Mouse (Mus musculus) G1E (cell line): ENCODE results near the gene Sstr4. TPM values are rescaled to one million over a fixed set of nuclear protein-coding genes. Genes with fewer than 3 reads are reported as not detected.

Source experiments
- ATAC-seq: 2 replicates; pipeline ENCODE4 v1.8.0; 2016; ENCODE audit warnings: mild to moderate bottlenecking; ENCODE audit not compliant: insufficient number of reproducible peaks, poor library complexity, low FRiP score, severe bottlenecking; ENCODE audit errors: extremely low read depth
- DNase-seq: peaks from one replicate; pipeline ENCODE4 v3.0.0; 2012; ENCODE audit warnings: low spot score
- H3K27me3 ChIP-seq: 2 replicates; pipeline ENCODE4 v1.6.1; 2012; ENCODE audit warnings: mild to moderate bottlenecking, low read length, inconsistent platforms; ENCODE audit not compliant: insufficient read depth
- H3K36me3 ChIP-seq: replicated peaks from 2 replicates; pipeline ENCODE3; 2012; ENCODE audit warnings: mild to moderate bottlenecking, inconsistent platforms
- H3K4me1 ChIP-seq: 2 replicates; pipeline ENCODE4 v1.6.1; 2012; ENCODE audit warnings: low read depth, low read length, inconsistent platforms, mixed read lengths; ENCODE audit not compliant: insufficient read depth
- H3K4me3 ChIP-seq: 2 replicates; pipeline ENCODE4 v1.5.1; 2012; ENCODE audit warnings: low read depth, mild to moderate bottlenecking, inconsistent platforms, low read length, moderate library complexity, mixed read lengths
- H3K9me3 ChIP-seq: replicated peaks from 2 replicates; pipeline ENCODE4 v1.6.1; 2012; ENCODE audit warnings: inconsistent platforms
- CTCF ChIP-seq: IDR thresholded peaks from 2 replicates; pipeline ENCODE4 v1.5.1; 2012; ENCODE audit warnings: low read depth, low read length, inconsistent platforms, mixed read lengths
- GATA1 ChIP-seq: IDR thresholded peaks from 2 replicates; pipeline ENCODE4 v1.6.1; 2012; ENCODE audit warnings: borderline replicate concordance, low read length, inconsistent platforms, mixed read lengths
- GATA2 ChIP-seq: IDR thresholded peaks from 2 replicates; pipeline ENCODE4 v1.6.1; 2012; ENCODE audit warnings: low read depth, low read length, inconsistent platforms, borderline replicate concordance
- POLR2AphosphoS5 ChIP-seq: IDR thresholded peaks from 2 replicates; pipeline ENCODE4 v1.6.1; 2012; ENCODE audit warnings: low read depth, low read length, inconsistent platforms; ENCODE audit not compliant: insufficient replicate concordance
- TAL1 ChIP-seq: conservative IDR thresholded peaks from 2 replicates; pipeline ENCODE4 v1.6.1; 2012; ENCODE audit warnings: low read depth, low read length, inconsistent platforms, mixed read lengths
- polyA plus RNA-seq: library from polyadenylated mRNA; stranded (reverse); fragments of >175 nt; gene quantifications from 2 replicates; pipeline ENCODE4 v1.2.3, GENCODE M21; 2012
- total RNA-seq, 2 experiments: library from RNA; stranded (forward) in 1 of 2; stranded (reverse) in 1 of 2; fragments of 200-1000 nt in 1 of 2; fragments of >200 nt in 1 of 2; fragmentation: Nextera tagmentation in 1 of 2; gene quantifications; 2 replicates each; pipeline ENCODE4 v1.2.3; 2014 to 2017

Sstr4 gene
- total and polyA plus RNA-seq, 3 experiments, result not detected

GRCm38 (mm10) chr2:148357145-148357544 lies 38.0 kb upstream of the Sstr4 start:
- peaks cover 23% of the 10 kb centered on the region for H3K9me3 ChIP-seq
- no peak for TF ChIP-seq TAL1
- TF ChIP-seq POLR2AphosphoS5, result no peak
- no peak for TF ChIP-seq GATA2
- no peaks in the 10 kb centered on the region for H3K27me3 ChIP-seq
- ATAC-seq, result no peak
- no peak overlapping the region for H3K4me3 ChIP-seq
- no peak for DNase-seq
- no peaks in the 10 kb centered on the region for H3K4me1 ChIP-seq
- H3K36me3 ChIP-seq, result no peaks in the 10 kb centered on the region

- Histone ChIP-seq H3K27me3 (no peaks in the 10 kb centered on the region), H3K36me3 (no peaks in the 10 kb centered on the region), H3K4me3 (no peak overlapping the region), H3K4me1 (no peaks in the 10 kb centered on the region), H3K9me3 (peaks cover 36% of the 10 kb centered on the region)
- DNase-seq (no peak), ATAC-seq (no peak)
- TF ChIP-seq GATA2 (no peak), TAL1 (no peak), POLR2AphosphoS5 (no peak), GATA1 (no peak), CTCF (no peak)
These were observed 30.6 kb upstream of the Sstr4 start for GRCm38 (mm10) chr2:148364536-148364935.

- Histone ChIP-seq H3K4me1 (no peaks in the 10 kb centered on the region), H3K9me3 (peaks cover 34% of the 10 kb centered on the region), H3K4me3 (no peak overlapping the region), H3K36me3 (no peaks in the 10 kb centered on the region), H3K27me3 (no peaks in the 10 kb centered on the region)
- no peak for ATAC-seq
- no peak for DNase-seq
- TF ChIP-seq GATA1, result no peak
- no peak for TF ChIP-seq TAL1
- no peak for TF ChIP-seq GATA2
- TF ChIP-seq POLR2AphosphoS5, result no peak
- TF ChIP-seq CTCF, result no peak
These were observed 29.9 kb upstream of the Sstr4 start for GRCm38 (mm10) chr2:148365227-148365626.

GRCm38 (mm10) chr2:148371743-148372630 lies 23.2 kb upstream of the Sstr4 start:
- Histone ChIP-seq H3K9me3 (peaks cover 35% of the 10 kb centered on the region), H3K4me3 (no peak overlapping the region), H3K4me1 (no peaks in the 10 kb centered on the region), H3K36me3 (no peaks in the 10 kb centered on the region), H3K27me3 (no peaks in the 10 kb centered on the region)
- TF ChIP-seq GATA2, result no peak
- TF ChIP-seq GATA1, result no peak
- TF ChIP-seq POLR2AphosphoS5, result no peak
- TF ChIP-seq CTCF, result no peak
- no peak for TF ChIP-seq TAL1
- no peak for DNase-seq
- ATAC-seq, result no peak

GRCm38 (mm10) chr2:148373602-148374071 lies 21.5 kb upstream of the Sstr4 start:
- peaks cover 34% of the 10 kb centered on the region for H3K9me3 ChIP-seq
- ATAC-seq (no peak), DNase-seq (no peak)
- no peaks in the 10 kb centered on the region for H3K27me3 ChIP-seq
- H3K4me1 ChIP-seq, result no peaks in the 10 kb centered on the region
- H3K36me3 ChIP-seq, result no peaks in the 10 kb centered on the region
- no peak overlapping the region for H3K4me3 ChIP-seq
- no peak for TF ChIP-seq GATA2
- no peak for TF ChIP-seq CTCF
- no peak for TF ChIP-seq TAL1
- TF ChIP-seq POLR2AphosphoS5, result no peak

GRCm38 (mm10) chr2:148375326-148376150 lies 19.6 kb upstream of the Sstr4 start:
- no peak for ATAC-seq
- H3K4me1 ChIP-seq, result no peaks in the 10 kb centered on the region
- no peak for TF ChIP-seq GATA1

More at GRCm38 (mm10) chr2:148375326-148376150, 19.6 kb upstream of the Sstr4 start:
- no peak for DNase-seq
- no peak overlapping the region for H3K4me3 ChIP-seq
- peaks cover 37% of the 10 kb centered on the region for H3K9me3 ChIP-seq
- H3K27me3 ChIP-seq, result no peaks in the 10 kb centered on the region
- no peaks in the 10 kb centered on the region for H3K36me3 ChIP-seq
